12 mouse cellular contexts compared by ENCODE assay signal in genomic region chr10:82866356-82866755, GRCm38 (mm10). TPM values are rescaled to one million over a fixed set of nuclear protein-coding genes. Genes with fewer than 3 reads are reported as not detected.
A peak's percentile ranks its signal among the peaks of the same experiment; 100 is the strongest.
DNase-seq lines count a peak whose midpoint lies in the region; ATAC-seq and TF ChIP-seq lines count a peak whose summit lies in the region.
"Had no signal": no experiment of that assay in that cellular context is flagged by ENCODE, and none has a peak within 500 bp of the region (broad histone marks: within the 10 kb centered on the region; RNA-seq: fewer than 3 reads in every experiment).

Gene Eid3 (plus strand): TSS chr10:82866626.

- H3K9ac ChIP-seq in forebrain, postnatal 0 days, result no peak within 1 kb of the TSS
- no peak within 1 kb of the TSS for H3K9ac ChIP-seq in kidney, postnatal 0 days (ENCODE audit: low read depth, low read length)
- H3K9ac ChIP-seq: forebrain, embryonic 15.5 days had no signal

- peaks cover 13% of the 10 kb centered on the region; the same call in 1 of the 2 replicates for H3K4me1 ChIP-seq in forebrain, postnatal 0 days (ENCODE audit: insufficient read depth)
- H3K4me1 ChIP-seq in forebrain, embryonic 10.5 days, result peaks cover 34% of the 10 kb centered on the region
- peaks cover 8% of the 10 kb centered on the region for H3K4me1 ChIP-seq in thymus, adult 2 months (replicated peaks; ENCODE audit: control insufficient read depth, insufficient read depth, low read length)
- H3K4me1 ChIP-seq in kidney, postnatal 0 days (replicated peaks; ENCODE audit: insufficient read depth, low read length), result peaks cover 4% of the 10 kb centered on the region

- H3K9me3 ChIP-seq in forebrain, postnatal 0 days (ENCODE audit: low read length), result no peaks in the 10 kb centered on the region
- H3K9me3 ChIP-seq in forebrain, embryonic 10.5 days, result no peaks in the 10 kb centered on the region
- no peaks in the 10 kb centered on the region for H3K9me3 ChIP-seq in kidney, postnatal 0 days (replicated peaks; ENCODE audit: low read length)
- H3K9me3 ChIP-seq: forebrain, embryonic 15.5 days had no signal

- no peak for TF ChIP-seq POLR2A in thymus, adult 2 months (IDR thresholded peaks at IDR 0.05; ENCODE audit: control insufficient read depth, extremely low read depth, insufficient read depth, low read length, poor library complexity)

- 73% methylated on average over 9 of the region's 9 CpGs for WGBS in forebrain, postnatal 0 days
- WGBS in forebrain, embryonic 10.5 days, result 73% methylated on average over 9 of the region's 9 CpGs
- WGBS in thymus, adult 2 months, result 56% methylated on average over 9 of the region's 9 CpGs
- 59% methylated on average over 9 of the region's 9 CpGs for WGBS in kidney, postnatal 0 days

- no peak for DNase-seq in forebrain, postnatal 0 days
- no peak for DNase-seq in forebrain, embryonic 10.5 days (ENCODE audit: extremely low spot score, low spot score)
- DNase-seq in thymus, adult 2 months, result peak; percentile 41
- DNase-seq in thymus, postnatal 4 days, result no peak
- peak; percentile 13 for DNase-seq in kidney, postnatal 0 days (ENCODE audit: low spot score)
- DNase-seq in testis, postnatal 14 days (ENCODE audit: low spot score), result peak; percentile 57
- no peak for DNase-seq in heart, adult 11 months
- DNase-seq in left cerebral cortex, postnatal 36 days (ENCODE audit: low spot score in 2 of 2), result no peak
- DNase-seq: adrenal gland, postnatal 25 days; liver had no signal

- H3K27ac ChIP-seq in forebrain, postnatal 0 days (ENCODE audit: low read depth, low read length), result no peak within 1 kb of the TSS
- H3K27ac ChIP-seq in forebrain, embryonic 10.5 days, result no peak within 1 kb of the TSS
- no peak within 1 kb of the TSS for H3K27ac ChIP-seq in thymus, adult 2 months (ENCODE audit: control insufficient read depth, insufficient read depth, low read length)
- no peak within 1 kb of the TSS for H3K27ac ChIP-seq in kidney, postnatal 0 days
- H3K27ac ChIP-seq: forebrain, embryonic 15.5 days had no signal

- intact Hi-C loops in left cerebral cortex, postnatal 36 days (cut with DNase I), result no loop called here

- H3K4me3 ChIP-seq in forebrain, postnatal 0 days (ENCODE audit: low read depth, low read length), result no peak within 1 kb of the TSS
- no peak within 1 kb of the TSS for H3K4me3 ChIP-seq in forebrain, embryonic 10.5 days
- H3K4me3 ChIP-seq in thymus, adult 2 months (ENCODE audit: control insufficient read depth, insufficient read depth, low read length), result peak within 1 kb of the TSS; percentile 4
- no peak within 1 kb of the TSS for H3K4me3 ChIP-seq in kidney, postnatal 0 days (replicated peaks; ENCODE audit: low read depth, low read length)
- H3K4me3 ChIP-seq: forebrain, embryonic 15.5 days had no signal

- H3K4me2 ChIP-seq in forebrain, postnatal 0 days (ENCODE audit: low read depth), result no peak within 1 kb of the TSS
- H3K4me2 ChIP-seq in kidney, postnatal 0 days (ENCODE audit: low read length), result peak within 1 kb of the TSS; percentile 21; the same call in 1 of the 2 replicates
- H3K4me2 ChIP-seq: forebrain, embryonic 15.5 days; heart, embryonic 11.5 days had no signal

- peak; percentile 27; the same call in 1 of the 2 replicates for ATAC-seq in forebrain, postnatal 0 days
- peak; percentile 78 for ATAC-seq in kidney, postnatal 0 days (replicated peaks; ENCODE audit: low FRiP score, low read depth)
- ATAC-seq: forebrain, embryonic 15.5 days had no signal

- no peaks in the 10 kb centered on the region for H3K27me3 ChIP-seq in forebrain, postnatal 0 days (ENCODE audit: insufficient read depth, low read length)
- H3K27me3 ChIP-seq in forebrain, embryonic 10.5 days (ENCODE audit: poor library complexity, severe bottlenecking), result no peaks in the 10 kb centered on the region
- H3K27me3 ChIP-seq in thymus, adult 2 months (ENCODE audit: control insufficient read depth, insufficient read depth, low read length), result no peaks in the 10 kb centered on the region
- no peaks in the 10 kb centered on the region for H3K27me3 ChIP-seq in kidney, postnatal 0 days (ENCODE audit: insufficient read depth, low read length)
- H3K27me3 ChIP-seq: forebrain, embryonic 15.5 days had no signal

- no peak for TF ChIP-seq CTCF in forebrain, postnatal 0 days (IDR thresholded peaks at IDR 0.05; ENCODE audit: low read depth)
- TF ChIP-seq CTCF in thymus, adult 2 months (IDR thresholded peaks at IDR 0.05; ENCODE audit: borderline replicate concordance, control insufficient read depth, extremely low read depth, insufficient read depth, low read length, poor library complexity), result no peak
- no peak for TF ChIP-seq CTCF in kidney, postnatal 0 days (IDR thresholded peaks at IDR 0.05; ENCODE audit: low read depth)

- peaks cover 16% of the 10 kb centered on the region for H3K36me3 ChIP-seq in forebrain, postnatal 0 days (ENCODE audit: insufficient read depth)
- H3K36me3 ChIP-seq in forebrain, embryonic 10.5 days (replicated peaks), result peaks cover 94% of the 10 kb centered on the region
- H3K36me3 ChIP-seq in thymus, adult 2 months (ENCODE audit: control insufficient read depth, insufficient read depth, low read length), result no peaks in the 10 kb centered on the region
- 0 out of 2 replicates have a peak, but pooled peaks cover 13% of the 10 kb centered on the region for H3K36me3 ChIP-seq in kidney, postnatal 0 days (ENCODE audit: insufficient read depth, low read length)

RNA-seq across cellular contexts. Expression of gene Eid3, which starts in this region (rescaled TPM):
- 1.4 TPM in 2 replicates for total RNA-seq in forebrain, postnatal 0 days (2014; rRNA removed)
- polyA plus RNA-seq in forebrain, postnatal 0 days (2015; fragmentation: Nextera tagmentation; extraction: Ambion mirVana), result 0.14 and 0.30 TPM in 2 replicates
- 0.57 and 0.66 TPM in 2 replicates for polyA plus RNA-seq in forebrain, embryonic 10.5 days (2016; fragmentation: Nextera tagmentation; extraction: Ambion mirVana)
- 0.37 and 0.46 TPM in 2 replicates for polyA plus RNA-seq in thymus, adult 2 months (2012; rRNA removed)
- 0.14 and 0.20 TPM in 2 replicates for polyA plus RNA-seq in kidney, postnatal 0 days (2015; fragmentation: Nextera tagmentation; extraction: Ambion mirVana)
- 1 to 10 TPM; 1.5 to 3.0 TPM for total RNA-seq in left cerebral cortex, postnatal 36 days (2021)

Comparison
In these comparisons a context has a peak if more than half of its experiments do, and no peak if none do; other contexts are left out.
1. Peak in DNase-seq and H3K4me3 ChIP-seq in thymus, adult 2 months; RNA of the gene not detected or under 1 TPM.
2. Peak in DNase-seq, ATAC-seq and H3K4me2 ChIP-seq in kidney, postnatal 0 days; RNA of the gene not detected or under 1 TPM.